Mouse (Mus musculus) heart, embryonic 10.5 days (tissue): ENCODE results near the gene Ptprf. TPM values are rescaled to one million over a fixed set of nuclear protein-coding genes. Genes with fewer than 3 reads are reported as not detected.

ENCODE experiments used
- DNase-seq: peaks from one replicate; pipeline ENCODE4 v3.0.0-alpha.2; 2017; ENCODE audit warnings: low spot score
- H3K27ac ChIP-seq: fragments of 300-500 bp; sonication (generic); 2 replicates; pipeline ENCODE4 v1.5.1; 2016; ENCODE audit warnings: mild to moderate bottlenecking
- H3K27me3 ChIP-seq: fragments of 300-500 bp; sonication (generic); 2 replicates; pipeline ENCODE4 v1.6.1; 2016; ENCODE audit warnings: mild to moderate bottlenecking; ENCODE audit not compliant: poor library complexity, insufficient read depth, severe bottlenecking
- H3K36me3 ChIP-seq: fragments of 300-500 bp; sonication (generic); 2 replicates; pipeline ENCODE4 v1.6.1; 2016; ENCODE audit warnings: mild to moderate bottlenecking, moderate library complexity
- H3K4me1 ChIP-seq: fragments of 300-500 bp; sonication (generic); 2 replicates; pipeline ENCODE4 v1.6.1; 2016; ENCODE audit warnings: mild to moderate bottlenecking
- H3K4me3 ChIP-seq: fragments of 300-500 bp; sonication (generic); 2 replicates; pipeline ENCODE4 v1.5.1; 2016; ENCODE audit warnings: mild to moderate bottlenecking, moderate library complexity
- H3K9me3 ChIP-seq: fragments of 300-500 bp; sonication (generic); 2 replicates; pipeline ENCODE4 v1.6.1; 2016; ENCODE audit warnings: mild to moderate bottlenecking, moderate library complexity
- WGBS: fragments of 180-500 bp; shearing (Covaris S2); methylation state at CpG from one replicate; pipeline ENCODE4 v1.1.7; 2016; 5-methylcytosine and 5-hydroxymethylcytosine counted together
- microRNA-seq: library from miRNA; unstranded; fragments of <30 nt; microRNA quantifications from one replicate; pipeline ENCODE4, GENCODE M21; 2017
- polyA plus RNA-seq: library from polyadenylated mRNA; unstranded; fragments of >200 nt; fragmentation: Nextera tagmentation; extraction: Ambion mirVana; gene quantifications from 2 replicates; pipeline ENCODE4 v1.2.1, GENCODE M21; 2016

The Ptprf gene
- polyA plus RNA-seq, 1 experiment from 2014 or later: 59.3 TPM

DNA sequence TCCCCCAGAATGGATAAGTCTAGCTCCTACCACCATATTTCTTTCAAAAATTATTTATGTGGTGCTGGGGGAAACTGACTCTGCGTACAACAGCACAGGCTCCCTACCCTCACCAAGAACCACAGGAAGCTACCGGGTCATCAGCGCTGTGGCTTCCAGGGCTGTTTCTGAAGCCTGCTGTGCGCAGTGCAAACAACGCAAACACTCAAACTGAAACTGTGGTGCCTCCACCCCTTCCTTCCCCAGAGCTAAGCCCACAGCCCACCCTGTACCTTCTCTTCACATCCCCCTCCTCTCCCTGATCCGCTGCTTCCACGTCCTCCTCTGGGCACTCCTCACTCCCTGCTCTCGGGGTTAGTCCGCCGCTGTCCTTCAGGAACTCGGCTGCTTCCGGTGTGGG, 129.1 kb downstream of the Ptprf start:
- DNase-seq: no peak
- Histone ChIP-seq H3K4me3 (no peak overlapping the region), H3K4me1 (no peaks in the 10 kb centered on the region), H3K9me3 (no peaks in the 10 kb centered on the region; the same call in 1 of the 2 replicates), H3K27me3 (no peaks in the 10 kb centered on the region), H3K36me3 (peaks cover 97% of the 10 kb centered on the region), H3K27ac (no peak overlapping the region)
- WGBS: 94% methylated on average over 12 of the region's 12 CpGs

Small RNA genes lying within 50 kb of the gene (microRNA-seq; reads per million reads assigned to microRNA genes)
- gene Mir7226: 2.8 reads per million, percentile 3 among the genes with 10 or more reads in this experiment

Other genes with a start within 250 kb of the Ptprf start
- 6.6 and 7.2 TPM in 2 replicates for gene St3gal3, start 156.5 kb downstream of the Ptprf start, polyA plus RNA-seq
- gene Kdm4a, start 111.4 kb downstream of the Ptprf start, polyA plus RNA-seq: 22.9 and 26.6 TPM in 2 replicates
- 6.7 and 8.6 TPM in 2 replicates for gene Szt2, start 117.9 kb upstream of the Ptprf start, polyA plus RNA-seq
- 102 and 124 TPM in 2 replicates for gene Med8, start 117.9 kb upstream of the Ptprf start, polyA plus RNA-seq
- 72.0 and 85.1 TPM in 2 replicates for gene Elovl1, start 136.7 kb upstream of the Ptprf start, polyA plus RNA-seq
- 221 and 270 TPM in 2 replicates for gene Cdc20, start 145.9 kb upstream of the Ptprf start, polyA plus RNA-seq
- gene Mpl, start 166.1 kb upstream of the Ptprf start, polyA plus RNA-seq: 3.9 and 5.5 TPM in 2 replicates
- 36.5 and 54.4 TPM in 2 replicates for gene Tie1, start 198.7 kb upstream of the Ptprf start, polyA plus RNA-seq
- 0.70 and 1.7 TPM in 2 replicates for gene 2610528J11Rik, start 235.6 kb upstream of the Ptprf start, polyA plus RNA-seq